Mouse (Mus musculus) effector memory CD4-positive, alpha-beta T cell, adult 5 months (primary cell): Measurements from ENCODE around the gene Zfp820. TPM values are rescaled to one million over a fixed set of nuclear protein-coding genes. Genes with fewer than 3 reads are reported as not detected.

Source experiments
- polyA plus RNA-seq: library from polyadenylated mRNA; unstranded; fragments of 100-300 nt; shearing (Covaris generic); gene quantifications from one replicate; pipeline ENCODE4 v1.2.1, GENCODE M21; 2017

Gene Zfp820
- 0.14 TPM for polyA plus RNA-seq

GRCm38 (mm10) chr17:21845545-21846321, at the start of gene Zfp820:
TSS of gene Zfp820 (minus strand) at chr17:21845772.

Other genes with a start within 250 kb of the Zfp820 start
- gene Zfp983, start 195.1 kb downstream of the Zfp820 start, polyA plus RNA-seq: 5.3 TPM
- 11.0 TPM for gene Gm10226, start 153.9 kb downstream of the Zfp820 start, polyA plus RNA-seq
- 1.1 TPM for gene Zfp760, start 138.0 kb downstream of the Zfp820 start, polyA plus RNA-seq
- gene Zfp229, start 115.0 kb downstream of the Zfp820 start, polyA plus RNA-seq: 0.74 TPM
- 11.2 TPM for gene Zfp995, start 64.2 kb upstream of the Zfp820 start, polyA plus RNA-seq
- gene Zfp942, start 116.7 kb upstream of the Zfp820 start, polyA plus RNA-seq: 27.4 TPM
- 16.4 TPM for gene Zfp943, start 116.8 kb upstream of the Zfp820 start, polyA plus RNA-seq